Mouse (Mus musculus) CH12.LX (cell line): ENCODE measurements at regions not wholly inside any gene's neighbourhood (a gene's known extent, or its start where the extent isn't known, plus 50 kb on each side); places are given as distances from the start of the nearest gene placed in this dataset.

Experiments used
- DNase-seq: peaks from one replicate; pipeline ENCODE4 v3.0.0-alpha.2; 2013; ENCODE audit errors: extremely low read depth
- H3K27ac ChIP-seq: 2 replicates; pipeline ENCODE4 v1.5.1; 2012; ENCODE audit warnings: low read depth, mild to moderate bottlenecking, control low read depth, moderate library complexity; ENCODE audit not compliant: insufficient read depth
- H3K27me3 ChIP-seq: replicated peaks from 2 replicates; pipeline ENCODE3; 2012; ENCODE audit warnings: inconsistent platforms
- H3K36me3 ChIP-seq, 2 experiments: replicated peaks in 1 of 2; 2 replicates each; pipeline versions ENCODE3 to v1.6.1; 2012; ENCODE audit warnings: inconsistent platforms in 1 of 2, low read length in 1 of 2, mild to moderate bottlenecking in 1 of 2, mixed read lengths in 1 of 2, moderate library complexity in 1 of 2; ENCODE audit not compliant: control insufficient read depth in 1 of 2, insufficient read depth in 1 of 2
- H3K4me1 ChIP-seq, 2 experiments: 2 replicates each; pipeline ENCODE4 v1.6.1; 2012; ENCODE audit warnings: inconsistent platforms in 1 of 2, moderate library complexity in 1 of 2; ENCODE audit not compliant: insufficient read depth in 2 of 2, control insufficient read depth in 1 of 2
- H3K4me2 ChIP-seq: 2 replicates; pipeline ENCODE4 v1.6.1; 2012; ENCODE audit warnings: low read depth, mild to moderate bottlenecking, control low read depth; ENCODE audit not compliant: poor library complexity, insufficient read depth, severe bottlenecking
- H3K4me3 ChIP-seq, 3 experiments: fragments of 150-350 bp in 1 of 3; sonication (generic) in 1 of 3; replicated peaks in 1 of 3; 2 replicates each; pipeline versions ENCODE3 to v1.5.1; 2011 to 2012; ENCODE audit warnings: low read depth in 2 of 3, low read length in 2 of 3, mild to moderate bottlenecking in 2 of 3, moderate library complexity in 2 of 3, control low read depth in 1 of 3, improper control_type of control experiment in 1 of 3, inconsistent platforms in 1 of 3, mixed read lengths in 1 of 3; ENCODE audit not compliant: poor library complexity in 1 of 3
- H3K79me2 ChIP-seq: replicated peaks from 2 replicates; pipeline ENCODE4 v1.6.1; 2012; ENCODE audit warnings: mild to moderate bottlenecking, moderate library complexity; ENCODE audit not compliant: control insufficient read depth, poor library complexity, insufficient read depth, severe bottlenecking; ENCODE audit errors: extremely low read depth
- H3K9ac ChIP-seq: 2 replicates; pipeline ENCODE4 v1.6.1; 2012; ENCODE audit warnings: low read depth, mild to moderate bottlenecking, control low read depth, moderate library complexity; ENCODE audit not compliant: insufficient read depth
- H3K9me3 ChIP-seq: replicated peaks from 2 replicates; pipeline ENCODE3; 2012; ENCODE audit warnings: low read length, inconsistent platforms, mixed read lengths
- BHLHE40 ChIP-seq: IDR thresholded peaks from 2 replicates; pipeline ENCODE4 v1.6.1; 2011; ENCODE audit warnings: mild to moderate bottlenecking, low read depth, low read length, improper control_type of control experiment
- CTCF ChIP-seq, 2 experiments: IDR thresholded peaks in 1 of 2; conservative IDR thresholded peaks in 1 of 2; 2 replicates each; pipeline ENCODE4 v1.5.1; 2011 to 2012; ENCODE audit warnings: low read depth in 2 of 2, low read length in 2 of 2, improper control_type of control experiment in 1 of 2, inconsistent platforms in 1 of 2, mild to moderate bottlenecking in 1 of 2, moderate library complexity in 1 of 2
- E2F4 ChIP-seq: IDR thresholded peaks from 2 replicates; pipeline ENCODE4 v1.6.1; 2011; ENCODE audit warnings: low read depth, low read length, improper control_type of control experiment; ENCODE audit not compliant: insufficient replicate concordance
- ELF1 ChIP-seq: IDR thresholded peaks from 2 replicates; pipeline ENCODE4 v1.6.1; 2014; ENCODE audit warnings: low read depth, mild to moderate bottlenecking, inconsistent platforms, low read length, improper control_type of control experiment
- EP300 ChIP-seq: IDR thresholded peaks from 2 replicates; pipeline ENCODE4 v1.6.1; 2011; ENCODE audit warnings: low read length, improper control_type of control experiment
- MEF2A ChIP-seq: IDR thresholded peaks from 2 replicates; pipeline ENCODE4 v1.6.1; 2014; ENCODE audit warnings: low read depth, mild to moderate bottlenecking, inconsistent platforms, low read length, improper control_type of control experiment, borderline replicate concordance
- NELFE ChIP-seq: IDR thresholded peaks from 2 replicates; pipeline ENCODE4 v1.6.1; 2011; ENCODE audit warnings: low read depth, low read length, improper control_type of control experiment
- SIN3A ChIP-seq: IDR thresholded peaks from 2 replicates; pipeline ENCODE4 v1.6.1; 2012; ENCODE audit warnings: low read length, improper control_type of control experiment, inconsistent platforms
- SMC3 ChIP-seq: IDR thresholded peaks from 2 replicates; pipeline ENCODE4 v1.6.1; 2011; ENCODE audit warnings: low read depth, low read length, improper control_type of control experiment
- TCF12 ChIP-seq: IDR thresholded peaks from 2 replicates; pipeline ENCODE4 v1.6.1; 2014; ENCODE audit warnings: low read depth, mild to moderate bottlenecking, inconsistent platforms, low read length, improper control_type of control experiment
- ZKSCAN1 ChIP-seq: IDR thresholded peaks from 2 replicates; pipeline ENCODE4 v1.6.1; 2012; ENCODE audit warnings: low read depth, inconsistent platforms, low read length, improper control_type of control experiment, borderline replicate concordance
- ZMIZ1 ChIP-seq: IDR thresholded peaks from 2 replicates; pipeline ENCODE4 v1.6.1; 2012; ENCODE audit warnings: low read depth, mild to moderate bottlenecking, inconsistent platforms, low read length, improper control_type of control experiment
- ZNF384 ChIP-seq: IDR thresholded peaks from 2 replicates; pipeline ENCODE4 v1.6.1; 2012; ENCODE audit warnings: low read depth, low read length, improper control_type of control experiment, inconsistent platforms
- dilution Hi-C: fragments of 300-500 bp; cut with MboI; formaldehyde crosslinking; loops from 2 replicates; pipeline ENCODE4 v1.14.3; 2020; ENCODE audit warnings: low sequenced_read_pairs; ENCODE audit not compliant: extremely low pct_unique_long_range_greater_than_20kb, extremely low pct_ligation_motif_present
- in situ Hi-C: fragments of 300-500 bp; cut with MboI; formaldehyde crosslinking; loops from 3 replicates; pipeline ENCODE4 v1.14.3; 2019; ENCODE audit warnings: low sequenced_read_pairs, low pct_ligation_motif_present, low pct_unique_long_range_greater_than_20kb, mixed read lengths

- Histone ChIP-seq H3K27me3 (no peaks in the 10 kb centered on the region), H3K9me3 (peaks cover 2% of the 10 kb centered on the region), H3K4me2 (no peak overlapping the region), H3K4me1 (no peaks in the 10 kb centered on the region), H3K79me2 (no peaks in the 10 kb centered on the region)
- in situ Hi-C loops: no loop called here
- no peak for DNase-seq
- TF ChIP-seq BHLHE40: no peak
- TF ChIP-seq CTCF (conservative IDR thresholded peaks at IDR 0.05 in 1 of 2, IDR thresholded peaks at IDR 0.05 in 1 of 2; ENCODE audit: low read depth in 2 of 2, low read length in 2 of 2): no peak
- TF ChIP-seq ZNF384: no peak
- TF ChIP-seq E2F4: no peak
- no peak for TF ChIP-seq EP300
- no peak for TF ChIP-seq TCF12
- no peak for TF ChIP-seq SIN3A
- TF ChIP-seq ZKSCAN1: no peak
- no peak for TF ChIP-seq ELF1
- TF ChIP-seq SMC3: no peak
- no peak for TF ChIP-seq NELFE
- no peak for TF ChIP-seq MEF2A
- no peak for TF ChIP-seq ZMIZ1
- TF ChIP-seq, all 38 proteins: peak for 0
- Histone ChIP-seq H3K9ac (no peak overlapping the region), H3K36me3 (no peaks in the 10 kb centered on the region), H3K27ac (no peak overlapping the region), H3K4me3 (no peak overlapping the region)
- dilution Hi-C loops: no loop called here
Measured at GRCm38 (mm10) chr1:138674199-138674598, 54.3 kb upstream of the Nek7 start.
